Mouse (Mus musculus) midbrain, postnatal 0 days (tissue): ENCODE data around the gene Igfbp2. TPM values are rescaled to one million over a fixed set of nuclear protein-coding genes. Genes with fewer than 3 reads are reported as not detected.

Source experiments
- ATAC-seq: fragments of 200-750 bp; cut with Nextera tagmentation; 2 replicates; pipeline ENCODE4 v1.8.0; 2017; ENCODE audit warnings: moderate number of reproducible peaks, mild to moderate bottlenecking, moderate TSS enrichment, moderate library complexity; ENCODE audit not compliant: low FRiP score
- DNase-seq: peaks from one replicate; pipeline ENCODE4 v3.0.0-alpha.2; 2015; ENCODE audit warnings: low spot score
- H3K27ac ChIP-seq: fragments of 300-500 bp; sonication (generic); 2 replicates; pipeline ENCODE4 v1.5.1; 2014; ENCODE audit warnings: low read depth, mild to moderate bottlenecking, low read length, mixed read lengths
- H3K27me3 ChIP-seq: fragments of 300-500 bp; sonication (generic); 2 replicates; pipeline ENCODE4 v1.6.1; 2014; ENCODE audit warnings: low read length, control low read depth, mixed read lengths; ENCODE audit not compliant: insufficient read depth
- H3K36me3 ChIP-seq: fragments of 300-500 bp; sonication (generic); 2 replicates; pipeline ENCODE4 v1.6.1; 2014; ENCODE audit warnings: low read length, control low read depth, mixed read lengths; ENCODE audit not compliant: insufficient read depth
- H3K4me1 ChIP-seq: fragments of 300-500 bp; sonication (generic); 2 replicates; pipeline ENCODE4 v1.6.1; 2014; ENCODE audit warnings: mild to moderate bottlenecking, control low read depth, antibody characterized with exemption, low read length, mixed read lengths; ENCODE audit not compliant: insufficient read depth
- H3K4me2 ChIP-seq: fragments of 300-500 bp; sonication (generic); 2 replicates; pipeline ENCODE4 v1.6.1; 2014; ENCODE audit warnings: low read depth, mild to moderate bottlenecking, low read length, mixed read lengths; ENCODE audit not compliant: poor library complexity, severe bottlenecking
- H3K4me3 ChIP-seq: fragments of 300-500 bp; sonication (generic); 2 replicates; pipeline ENCODE4 v1.5.1; 2014; ENCODE audit warnings: low read depth, mild to moderate bottlenecking, low read length, moderate library complexity
- H3K9ac ChIP-seq: fragments of 300-500 bp; sonication (generic); replicated peaks from 2 replicates; pipeline ENCODE4 v1.6.1; 2014; ENCODE audit warnings: mild to moderate bottlenecking, low read length, moderate library complexity, mixed read lengths; ENCODE audit not compliant: poor library complexity, severe bottlenecking
- H3K9me3 ChIP-seq: fragments of 300-500 bp; sonication (generic); 2 replicates; pipeline ENCODE4 v1.6.1; 2016; ENCODE audit warnings: low read length, control low read depth
- CTCF ChIP-seq: IDR thresholded peaks from 2 replicates; pipeline ENCODE4 v1.5.1; 2016; ENCODE audit warnings: antibody characterized with exemption, mild to moderate bottlenecking
- WGBS: fragments of 180-500 bp; shearing (Covaris S2); extraction: QIAGEN DNeasy Blood & Tissue Kit; methylation state at CpG from one replicate; pipeline ENCODE4 v1.1.7; 2014; 5-methylcytosine and 5-hydroxymethylcytosine counted together
- polyA plus RNA-seq: library from polyadenylated mRNA; unstranded; fragments of >200 nt; fragmentation: Nextera tagmentation; extraction: Ambion mirVana; gene quantifications from 2 replicates; pipeline ENCODE4 v1.2.1, GENCODE M21; 2015
- total RNA-seq: library from RNA; depleted of rRNA; stranded (reverse); fragments of >200 nt; gene quantifications from 2 replicates; pipeline ENCODE4 v1.2.3, GENCODE M21; 2014

Gene Igfbp2
- total and polyA plus RNA-seq, 2 experiments from 2014 or later = 272 to 450 TPM

DNA sequence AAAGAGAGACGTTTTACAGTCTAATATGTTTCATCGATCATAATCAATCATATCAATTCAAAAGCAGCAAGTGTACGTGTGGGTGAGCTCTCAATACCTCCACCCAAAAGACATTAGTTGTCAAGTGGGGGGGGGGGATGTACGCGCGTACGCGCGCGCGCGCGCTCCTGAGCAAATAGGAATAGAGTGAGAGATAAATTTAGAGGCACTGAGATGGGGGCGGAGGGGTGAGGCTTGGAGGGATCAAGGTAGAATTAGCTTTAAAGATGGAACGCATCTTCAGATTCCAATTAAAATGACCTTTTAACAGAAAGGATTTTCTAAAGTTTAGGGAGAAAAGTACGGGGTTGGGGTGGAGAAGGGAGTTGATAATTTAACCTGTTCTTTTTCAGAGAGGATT lies 48.8 kb downstream of the Igfbp2 start:
- no peak for ATAC-seq
- peak overlapping the region; percentile 57 for H3K4me3 ChIP-seq
- H3K27ac ChIP-seq = peak overlapping the region; percentile 92; the same call in 1 of the 2 replicates
- H3K9ac ChIP-seq = peak overlapping the region; percentile 65
- no peak for TF ChIP-seq CTCF
- no peaks in the 10 kb centered on the region for H3K9me3 ChIP-seq
- H3K4me1 ChIP-seq = 0 out of 2 replicates have a peak, but pooled peaks cover 5% of the 10 kb centered on the region
- H3K4me2 ChIP-seq = peak overlapping the region; percentile 91
- 1% methylated on average over 16 of the region's 16 CpGs for WGBS
- no peaks in the 10 kb centered on the region for H3K36me3 ChIP-seq
- DNase-seq = peak; percentile 27
- no peaks in the 10 kb centered on the region for H3K27me3 ChIP-seq

DNA sequence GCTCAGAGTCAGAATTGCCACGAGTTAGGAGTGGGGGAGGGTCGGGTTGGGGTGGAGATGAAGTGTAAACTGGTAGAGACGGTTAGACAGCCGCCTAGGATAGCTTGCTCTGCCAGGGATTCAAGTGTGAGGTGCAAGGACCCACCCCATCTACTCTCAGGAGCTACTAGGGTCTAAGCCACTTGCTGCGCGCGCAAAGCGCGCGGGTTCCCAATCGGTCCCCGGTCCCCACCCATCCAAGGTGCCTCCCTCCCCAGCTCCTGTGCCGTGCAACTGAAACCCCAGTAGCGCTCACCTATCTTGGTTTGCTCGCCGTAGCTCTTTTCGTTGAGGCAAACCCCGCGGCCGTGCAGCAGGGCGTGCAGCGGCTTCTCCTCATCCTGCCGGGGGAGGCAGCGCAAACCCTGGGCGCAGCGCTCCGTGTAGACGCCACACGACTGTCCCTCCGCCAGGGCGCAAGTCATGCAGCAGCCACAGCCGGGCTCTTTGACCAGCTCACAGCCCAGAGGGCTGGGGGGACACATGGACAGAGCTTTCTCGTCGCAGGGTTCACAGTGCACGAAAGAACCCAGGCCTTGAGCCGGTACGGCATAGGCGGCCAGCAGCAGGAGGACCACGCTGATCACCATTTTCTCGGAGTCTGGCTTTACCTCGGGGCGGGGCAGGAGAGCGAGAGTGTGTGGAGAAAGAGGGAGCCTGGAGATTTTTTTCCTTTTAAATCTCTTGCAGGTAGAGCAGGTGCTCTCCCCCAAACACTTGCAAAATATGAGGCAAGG lies 49.4 kb downstream of the Igfbp2 start:
- no peaks in the 10 kb centered on the region for H3K27me3 ChIP-seq
- TF ChIP-seq CTCF = no peak
- peak overlapping the region; percentile 65 for H3K9ac ChIP-seq
- peak overlapping the region; percentile 92 for H3K27ac ChIP-seq
- peak overlapping the region; percentile 57 for H3K4me3 ChIP-seq
- peak; percentile 69 for DNase-seq
- ATAC-seq = peak; percentile 2; the same call in 1 of the 2 replicates
- under 1% methylated on average over 43 of the region's 43 CpGs for WGBS
- no peaks in the 10 kb centered on the region for H3K9me3 ChIP-seq
- H3K36me3 ChIP-seq = no peaks in the 10 kb centered on the region
- peak overlapping the region; percentile 91 for H3K4me2 ChIP-seq
- 0 out of 2 replicates have a peak, but pooled peaks cover 5% of the 10 kb centered on the region for H3K4me1 ChIP-seq

DNA sequence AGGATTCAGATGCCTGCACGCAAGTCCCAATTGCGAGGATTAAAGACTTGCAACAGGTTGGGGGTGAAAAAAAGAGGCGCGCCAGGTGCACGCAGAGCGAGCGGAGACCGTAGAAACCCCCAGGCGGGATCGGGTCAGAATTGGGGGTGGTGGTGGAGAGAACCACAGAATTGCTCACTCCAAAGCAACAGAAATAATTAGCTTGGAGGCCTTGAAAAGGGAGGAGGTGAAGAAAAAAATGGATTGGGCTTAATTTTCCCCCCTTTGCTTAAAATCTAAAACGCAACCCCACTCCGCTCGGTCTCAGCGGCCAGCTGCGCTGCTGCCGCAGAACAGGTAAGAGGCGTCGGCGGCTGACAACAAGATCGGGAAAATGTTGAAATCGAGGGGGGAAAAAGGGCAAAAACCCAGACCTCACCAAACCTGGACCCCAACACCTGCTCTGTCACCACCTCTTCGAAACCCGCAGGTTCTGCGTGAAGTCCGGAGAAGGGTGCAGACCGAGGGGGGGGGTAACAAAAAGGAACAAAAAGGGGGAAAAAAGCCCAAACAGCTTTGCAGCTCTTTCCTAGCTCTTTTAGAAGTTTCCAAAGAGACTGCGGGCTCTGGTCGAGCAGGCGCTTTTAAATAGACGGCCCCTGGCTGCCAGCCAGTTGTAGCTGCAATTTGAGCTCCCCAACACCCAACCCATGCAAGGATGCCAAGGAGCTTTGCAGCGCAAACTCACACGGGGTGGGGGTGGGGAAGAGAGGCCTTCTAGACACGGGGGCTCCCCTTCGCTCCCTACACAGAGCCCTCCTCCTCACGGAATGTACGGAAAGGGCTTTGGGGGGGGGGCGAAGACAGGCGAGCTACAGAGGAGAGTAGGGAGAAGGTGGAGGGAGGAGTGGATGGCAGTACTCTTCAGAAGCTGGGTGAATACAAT lies 50.2 kb downstream of the Igfbp2 start, which contains the start of gene Igfbp5:
Gene Igfbp5, minus strand, starts transcription at position 598 of the 925 bp plus-strand sequence.
- no peaks in the 10 kb centered on the region for H3K9me3 ChIP-seq
- peak within 1 kb of the TSS; percentile 57 for H3K4me3 ChIP-seq
- peak within 1 kb of the TSS; percentile 65 for H3K9ac ChIP-seq
- peak within 1 kb of the TSS; percentile 92 for H3K27ac ChIP-seq
- TF ChIP-seq CTCF = no peak
- DNase-seq = peak; percentile 90
- H3K4me1 ChIP-seq = 0 out of 2 replicates have a peak, but pooled peaks cover 5% of the 10 kb centered on the region
- WGBS = under 1% methylated on average over 38 of the region's 38 CpGs
- H3K27me3 ChIP-seq = no peaks in the 10 kb centered on the region
- H3K36me3 ChIP-seq = no peaks in the 10 kb centered on the region
- peak; percentile 17; the same call in 1 of the 2 replicates for ATAC-seq
- peak within 1 kb of the TSS; percentile 91 for H3K4me2 ChIP-seq

DNA sequence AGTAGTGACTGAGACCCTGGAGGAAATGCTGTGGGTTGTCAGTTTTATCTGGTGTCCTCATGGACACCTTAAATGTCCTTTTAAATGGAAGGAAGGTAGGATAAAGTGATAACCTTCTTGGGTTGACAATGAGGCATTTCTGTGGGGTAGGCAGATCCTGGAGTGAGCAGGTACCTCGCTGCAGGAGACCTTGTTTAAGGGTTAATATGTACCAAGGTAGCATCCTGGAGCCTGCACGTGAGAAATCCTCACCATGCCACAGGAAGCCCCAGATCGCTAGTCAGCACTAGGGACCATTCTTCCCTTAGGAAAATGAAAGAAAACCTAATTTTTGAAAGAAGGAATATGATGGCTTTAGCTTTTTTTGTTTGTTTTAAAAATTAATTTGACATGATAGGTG lies 51.4 kb downstream of the Igfbp2 start:
- no peak for DNase-seq
- WGBS = 11% methylated on average over 3 of the region's 3 CpGs

DNA sequence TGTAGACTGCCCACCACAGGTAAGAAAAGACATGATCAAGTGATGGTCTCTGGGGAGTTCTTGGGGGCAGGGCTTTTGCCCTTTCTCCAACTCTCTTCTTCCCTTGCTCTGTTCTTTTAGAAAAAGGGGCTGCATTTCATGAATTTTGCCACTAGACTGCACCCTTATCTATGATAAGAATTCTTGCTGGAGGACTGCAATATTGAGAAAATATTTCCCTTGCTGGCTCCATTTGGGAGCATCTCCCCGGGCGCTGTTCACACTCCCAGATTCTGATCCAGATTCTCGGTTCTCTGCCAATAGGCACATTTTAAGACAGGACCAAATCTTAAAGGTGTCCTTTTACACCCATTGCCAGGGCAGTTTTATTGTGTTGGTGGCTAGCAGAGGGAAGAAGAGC lies 51.8 kb downstream of the Igfbp2 start:
- Histone ChIP-seq H3K27me3 (no peaks in the 10 kb centered on the region), H3K4me2 (peak overlapping the region; percentile 91), H3K27ac (no peak overlapping the region), H3K36me3 (no peaks in the 10 kb centered on the region), H3K4me3 (no peak overlapping the region), H3K4me1 (0 out of 2 replicates have a peak, but pooled peaks cover 3% of the 10 kb centered on the region), H3K9ac (no peak overlapping the region), H3K9me3 (no peaks in the 10 kb centered on the region)
- TF ChIP-seq CTCF = peak; percentile 81
- ATAC-seq (no peak), DNase-seq (peak; percentile 72)
- 26% methylated on average over 3 of the region's 3 CpGs for WGBS

More for the DNA sequence above, 51.4 kb downstream of the Igfbp2 start:
- Histone ChIP-seq H3K27ac (no peak overlapping the region), H3K4me1 (0 out of 2 replicates have a peak, but pooled peaks cover 3% of the 10 kb centered on the region), H3K4me2 (peak overlapping the region; percentile 91), H3K36me3 (no peaks in the 10 kb centered on the region), H3K27me3 (no peaks in the 10 kb centered on the region), H3K9ac (no peak overlapping the region), H3K9me3 (no peaks in the 10 kb centered on the region), H3K4me3 (peak overlapping the region; percentile 57; the same call in 1 of the 2 replicates)
- TF ChIP-seq CTCF = no peak
- no peak for ATAC-seq
